Mouse (Mus musculus): Measurements from ENCODE around the gene Plcd3. TPM values are rescaled to one million over a fixed set of nuclear protein-coding genes. Genes with fewer than 3 reads are reported as not detected.

Gene Plcd3
- total and polyA plus RNA-seq, 3 experiments = 2.0 to 2.6 TPM; not detected in 1

DNA sequence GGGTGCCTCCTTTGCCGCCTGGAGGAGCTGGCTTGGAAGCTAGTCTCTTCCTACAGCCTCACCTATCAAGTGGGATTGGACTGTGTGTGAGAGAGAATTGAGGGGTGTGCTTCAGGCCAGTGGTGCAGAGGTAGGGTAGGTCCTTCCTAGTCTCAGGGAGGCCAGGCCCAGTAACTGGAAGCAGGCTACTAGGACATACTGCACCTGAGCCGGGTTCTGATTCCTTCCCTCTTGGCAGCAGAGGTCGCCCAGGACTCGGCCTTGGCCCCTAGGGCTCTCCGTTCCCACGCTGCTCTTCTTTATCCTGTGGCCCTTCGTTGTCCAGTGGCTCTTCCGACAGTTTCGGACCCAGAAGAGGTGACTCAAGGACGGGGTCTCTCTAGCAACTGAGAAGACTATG, 9.8 kb upstream of the Plcd3 start:
- Histone ChIP-seq H3K4me3 (ENCODE audit: control insufficient read depth in 1 of 2, insufficient read depth in 1 of 2, low read depth in 2 of 2, low read length in 2 of 2) (no peak overlapping the region), H3K9ac (ENCODE audit: control insufficient read depth, low read depth, low read length, poor library complexity, severe bottlenecking) (no peak overlapping the region), H3K36me3 (ENCODE audit: control insufficient read depth in 1 of 2, insufficient read depth in 2 of 2, low read length in 2 of 2) (peaks cover 0 to 9% of the 10 kb centered on the region in 2 experiments; a peak in 2 of 4 replicates), H3K27ac (ENCODE audit: control insufficient read depth, low read depth, low read length) (no peak overlapping the region), H3K9me3 (replicated peaks; ENCODE audit: insufficient read depth, low read length) (no peaks in the 10 kb centered on the region), H3K79me2 (ENCODE audit: control insufficient read depth, insufficient read depth, low read length, poor library complexity) (peaks cover 10% of the 10 kb centered on the region), H3K4me1 (ENCODE audit: control insufficient read depth in 1 of 2, insufficient read depth in 2 of 2, low read length in 2 of 2) (peaks cover 4 to 8% of the 10 kb centered on the region in 2 experiments; a peak in 3 of 4 replicates), H3K27me3 (ENCODE audit: control insufficient read depth in 1 of 2, insufficient read depth in 2 of 2, low read length in 2 of 2) (no peaks in the 10 kb centered on the region)
- peak; percentile 42; the same call in 1 of the 2 replicates for TF ChIP-seq ZMIZ1 (IDR thresholded peaks at IDR 0.05; ENCODE audit: low read depth, low read length)
- no peak for TF ChIP-seq BHLHE40 (IDR thresholded peaks at IDR 0.05; ENCODE audit: borderline replicate concordance, low read depth, low read length)
- DNase-seq (ENCODE audit: low read depth, low spot score) = no peak

- Histone ChIP-seq H3K36me3 (ENCODE audit: control insufficient read depth in 1 of 2, insufficient read depth in 2 of 2, low read length in 2 of 2) (peaks cover 0 to 9% of the 10 kb centered on the region in 2 experiments; a peak in 2 of 4 replicates), H3K27me3 (ENCODE audit: control insufficient read depth in 1 of 2, insufficient read depth in 2 of 2, low read length in 2 of 2) (no peaks in the 10 kb centered on the region), H3K9ac (ENCODE audit: control insufficient read depth, low read depth, low read length, poor library complexity, severe bottlenecking) (no peak overlapping the region), H3K79me2 (ENCODE audit: control insufficient read depth, insufficient read depth, low read length, poor library complexity) (no peaks in the 10 kb centered on the region; the same call in 1 of the 2 replicates), H3K27ac (ENCODE audit: control insufficient read depth, low read depth, low read length) (no peak overlapping the region), H3K4me1 (ENCODE audit: control insufficient read depth in 1 of 2, insufficient read depth in 2 of 2, low read length in 2 of 2) (peaks cover 9 to 16% of the 10 kb centered on the region in 2 experiments), H3K9me3 (replicated peaks; ENCODE audit: insufficient read depth, low read length) (no peaks in the 10 kb centered on the region), H3K4me3 (ENCODE audit: control insufficient read depth in 1 of 2, insufficient read depth in 1 of 2, low read depth in 2 of 2, low read length in 2 of 2) (no peak overlapping the region)
- DNase-seq (ENCODE audit: low read depth, low spot score) = peak; percentile 37
- TF ChIP-seq GABPA (IDR thresholded peaks at IDR 0.05; ENCODE audit: low read depth, low read length) (no peak), HCFC1 (IDR thresholded peaks at IDR 0.05; ENCODE audit: low read depth, low read length) (no peak), EP300 (IDR thresholded peaks at IDR 0.05; ENCODE audit: low read depth in 1 of 2, low read length in 2 of 2) (no peak), SIN3A (IDR thresholded peaks at IDR 0.05; ENCODE audit: low read length) (no peak), ZNF384 (IDR thresholded peaks at IDR 0.05; ENCODE audit: low read depth, low read length) (no peak), JUND (IDR thresholded peaks at IDR 0.05; ENCODE audit: low read depth, low read length) (no peak)
These were observed 4.9 kb upstream of the Plcd3 start for GRCm38 (mm10) chr11:103106386-103106785.

- H3K79me2 ChIP-seq (ENCODE audit: control insufficient read depth, insufficient read depth, low read length, poor library complexity) = no peaks in the 10 kb centered on the region; the same call in 1 of the 2 replicates
- H3K36me3 ChIP-seq (ENCODE audit: control insufficient read depth in 1 of 2, insufficient read depth in 2 of 2, low read length in 2 of 2) = peaks cover 0 to 9% of the 10 kb centered on the region in 2 experiments; a peak in 2 of 4 replicates
- no peak overlapping the region for H3K27ac ChIP-seq (ENCODE audit: control insufficient read depth, low read depth, low read length)
- no peaks in the 10 kb centered on the region for H3K27me3 ChIP-seq (ENCODE audit: control insufficient read depth in 1 of 2, insufficient read depth in 2 of 2, low read length in 2 of 2)
- no peak overlapping the region for H3K4me3 ChIP-seq (ENCODE audit: control insufficient read depth in 1 of 2, insufficient read depth in 1 of 2, low read depth in 2 of 2, low read length in 2 of 2)
- TF ChIP-seq NELFE (IDR thresholded peaks at IDR 0.05; ENCODE audit: low read depth, low read length) (no peak), CHD2 (IDR thresholded peaks at IDR 0.05; ENCODE audit: low read length) (no peak)
- peaks cover 9 to 20% of the 10 kb centered on the region in 2 experiments for H3K4me1 ChIP-seq (ENCODE audit: control insufficient read depth in 1 of 2, insufficient read depth in 2 of 2, low read length in 2 of 2)
- no peak for DNase-seq (ENCODE audit: low read depth, low spot score)
- H3K9me3 ChIP-seq (replicated peaks; ENCODE audit: insufficient read depth, low read length) = no peaks in the 10 kb centered on the region
- H3K9ac ChIP-seq (ENCODE audit: control insufficient read depth, low read depth, low read length, poor library complexity, severe bottlenecking) = no peak overlapping the region
These were observed 4.4 kb upstream of the Plcd3 start for GRCm38 (mm10) chr11:103105810-103106209.
